Mouse (Mus musculus): ENCODE measurements around the gene Cap2.

Gene Cap2

DNA sequence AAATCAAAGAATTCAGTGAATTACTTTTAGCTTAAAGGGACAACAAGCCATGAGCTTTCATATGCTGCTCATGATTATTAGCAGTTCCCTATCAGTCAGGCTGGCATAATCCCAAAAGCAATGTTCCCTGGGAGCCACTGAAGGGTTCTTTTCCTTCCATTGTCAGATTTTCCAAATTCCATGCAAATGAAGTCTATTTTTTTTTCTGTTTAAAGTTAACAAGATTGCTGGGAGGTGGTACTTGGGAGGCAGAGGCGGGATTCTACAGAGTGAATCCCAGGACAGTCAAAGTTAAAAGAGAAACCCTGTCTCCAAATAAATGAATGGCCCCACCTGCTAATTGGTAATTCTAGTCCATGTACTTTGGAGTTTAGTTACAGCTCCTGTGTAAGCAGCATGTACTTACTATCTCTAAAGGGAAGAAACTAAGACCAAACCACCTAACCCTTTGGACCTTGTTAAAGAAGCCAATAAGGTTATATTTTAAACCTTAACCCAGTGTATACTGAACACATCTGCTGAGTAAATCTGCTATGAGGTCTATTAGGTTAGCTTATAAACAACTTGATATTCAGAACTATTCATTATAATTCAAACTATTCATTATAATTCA, 193.8 kb downstream of the Cap2 start:
- DNase-seq (ENCODE audit: low spot score in 2 of 2) = no peak

DNA sequence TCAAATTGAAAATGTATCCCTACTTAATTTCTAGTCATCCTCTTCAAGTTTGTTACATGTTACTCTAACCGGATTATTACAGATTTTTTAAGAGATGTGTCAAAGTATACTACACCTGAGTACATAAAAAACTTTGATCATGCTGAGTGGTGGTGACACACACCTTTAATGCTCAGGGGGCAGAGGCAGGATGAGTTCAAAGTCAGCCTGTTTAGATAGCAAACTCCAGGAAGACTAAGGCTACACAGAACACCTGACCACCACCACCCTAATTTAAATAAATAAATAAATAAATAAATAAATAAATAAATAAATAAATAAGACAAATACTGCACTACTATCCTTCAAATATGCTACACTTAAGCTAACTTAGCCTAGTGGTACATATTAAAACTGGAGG, 194.3 kb downstream of the Cap2 start:
- DNase-seq (ENCODE audit: low spot score in 2 of 2) = no peak

DNA sequence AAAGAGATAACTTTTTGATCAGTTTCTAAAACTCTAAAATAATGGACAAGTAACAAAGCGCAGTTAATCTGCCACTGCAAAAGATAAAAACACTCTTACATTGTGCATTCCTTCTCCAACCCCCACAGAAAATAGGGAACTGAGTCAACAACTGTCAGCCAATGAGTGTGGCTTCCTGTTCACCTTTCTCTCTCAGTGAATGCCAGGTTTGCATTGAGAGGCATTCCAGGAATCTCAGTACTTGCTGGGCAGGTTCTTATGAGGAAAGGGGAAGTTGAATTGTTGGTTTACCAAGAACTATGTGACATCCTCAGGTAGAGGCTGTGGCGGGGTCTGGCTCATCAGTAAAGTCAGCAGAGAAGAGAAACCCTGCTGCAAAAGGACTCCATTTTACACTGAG, 195.1 kb downstream of the Cap2 start:
- no peak for DNase-seq (ENCODE audit: low spot score in 2 of 2)

DNA sequence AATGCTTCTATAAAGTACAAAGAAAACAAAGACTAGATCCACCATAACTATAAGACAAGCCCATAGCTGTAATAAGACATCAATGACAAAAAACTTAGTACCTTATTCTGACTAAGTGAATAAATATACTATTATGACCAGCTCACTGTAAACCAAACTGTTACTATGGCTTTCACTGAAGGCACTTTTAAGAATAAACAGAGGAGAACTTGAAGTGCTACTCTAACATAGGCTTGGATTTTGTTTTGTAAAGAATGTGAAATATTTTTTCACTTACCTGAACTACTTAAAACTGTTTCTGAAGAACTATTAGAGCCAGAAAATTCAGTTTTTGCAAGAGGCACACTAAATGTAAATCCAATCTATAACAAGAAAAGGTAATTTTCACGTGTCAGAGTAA, 197.7 kb downstream of the Cap2 start:
- DNase-seq (ENCODE audit: low spot score in 2 of 2) = no peak

Data from spleen, postnatal 36 days (tissue).